Mouse (Mus musculus): ENCODE data around the gene Ttc33. TPM values are rescaled to one million over a fixed set of nuclear protein-coding genes. Genes with fewer than 3 reads are reported as not detected.

Gene Ttc33
- total RNA-seq, 2 experiments from 2014 or later, result 21.6 to 38.5 TPM

- ATAC-seq (ENCODE audit: poor library complexity, severe bottlenecking), result no peak
These were observed 55.0 kb downstream of the Ttc33 start for GRCm38 (mm10) chr15:5240360-5240759.

GRCm38 (mm10) chr15:5241304-5242201, 56.2 kb downstream of the Ttc33 start:
- ATAC-seq (ENCODE audit: poor library complexity, severe bottlenecking), result no peak

- peak; percentile 13 for ATAC-seq (ENCODE audit: poor library complexity, severe bottlenecking)
These were observed 57.1 kb downstream of the Ttc33 start for GRCm38 (mm10) chr15:5242241-5243035.

GRCm38 (mm10) chr15:5243036-5243958, 58.0 kb downstream of the Ttc33 start:
- 0 out of 2 replicates have a peak, but pooled peaks have one; percentile 4 for ATAC-seq (ENCODE audit: poor library complexity, severe bottlenecking)

- ATAC-seq (ENCODE audit: poor library complexity, severe bottlenecking), result peak; percentile 73
These were observed 58.9 kb downstream of the Ttc33 start, which contains the start of gene Ptger4 for GRCm38 (mm10) chr15:5243959-5244905. Gene Ptger4 (minus strand): TSS chr15:5244187.

- ATAC-seq (ENCODE audit: poor library complexity, severe bottlenecking), result peak; percentile 96
These were observed 64.9 kb downstream of the Ttc33 start for GRCm38 (mm10) chr15:5250182-5250581.

- no peak for ATAC-seq (ENCODE audit: poor library complexity, severe bottlenecking)
These were observed 74.9 kb downstream of the Ttc33 start for GRCm38 (mm10) chr15:5260183-5260582.

- ATAC-seq (ENCODE audit: poor library complexity, severe bottlenecking), result peak; percentile 55
These were observed 75.7 kb downstream of the Ttc33 start for GRCm38 (mm10) chr15:5261004-5261403.

GRCm38 (mm10) chr15:5262095-5262667, 76.9 kb downstream of the Ttc33 start:
- ATAC-seq (ENCODE audit: poor library complexity, severe bottlenecking), result no peak

- ATAC-seq (ENCODE audit: poor library complexity, severe bottlenecking), result peak; percentile 58
These were observed 77.7 kb downstream of the Ttc33 start for GRCm38 (mm10) chr15:5262874-5263504.

GRCm38 (mm10) chr15:5266095-5266494, 80.8 kb downstream of the Ttc33 start:
- no peak for ATAC-seq (ENCODE audit: poor library complexity, severe bottlenecking)

Other genes starting within 250 kb of the Ttc33 start
- gene C7, start 121.8 kb upstream of the Ttc33 start, total RNA-seq (2015), result not detected in 2 replicates
- gene C7, start 121.8 kb upstream of the Ttc33 start, total RNA-seq (2017), result not detected in 2 replicates
- 8.9 and 9.7 TPM in 2 replicates for gene Card6, start 77.0 kb upstream of the Ttc33 start, total RNA-seq (2015)
- 5.2 and 6.0 TPM in 2 replicates for gene Card6, start 77.0 kb upstream of the Ttc33 start, total RNA-seq (2017)
- 917 and 975 TPM in 2 replicates for gene Rpl37, start 68.9 kb upstream of the Ttc33 start, total RNA-seq (2015)
- gene Rpl37, start 68.9 kb upstream of the Ttc33 start, total RNA-seq (2017), result 1,352 and 1,548 TPM in 2 replicates
- gene Prkaa1, start 41.7 kb upstream of the Ttc33 start, total RNA-seq (2015), result 36.2 and 42.8 TPM in 2 replicates
- gene Prkaa1, start 41.7 kb upstream of the Ttc33 start, total RNA-seq (2017), result 30.5 and 31.1 TPM in 2 replicates
- gene Ptger4, start 58.7 kb downstream of the Ttc33 start, total RNA-seq (2015), result 30.5 and 33.2 TPM in 2 replicates
- gene Ptger4, start 58.7 kb downstream of the Ttc33 start, total RNA-seq (2017), result 20.6 and 21.2 TPM in 2 replicates

Data from megakaryocyte, adult 5-6 weeks (primary cell).